Mouse (Mus musculus) neutrophil, adult 83 days (primary cell): Measurements from ENCODE around the gene Acaca. TPM values are rescaled to one million over a fixed set of nuclear protein-coding genes. Genes with fewer than 3 reads are reported as not detected.

Experiments used
- total RNA-seq, 2 experiments: library from RNA; stranded (reverse); gene quantifications; one replicate each; pipeline ENCODE4 v1.2.4; 2023

Gene Acaca
- total RNA-seq, result 10 to 100 TPM; 19.8 to 20.0 TPM

DNA sequence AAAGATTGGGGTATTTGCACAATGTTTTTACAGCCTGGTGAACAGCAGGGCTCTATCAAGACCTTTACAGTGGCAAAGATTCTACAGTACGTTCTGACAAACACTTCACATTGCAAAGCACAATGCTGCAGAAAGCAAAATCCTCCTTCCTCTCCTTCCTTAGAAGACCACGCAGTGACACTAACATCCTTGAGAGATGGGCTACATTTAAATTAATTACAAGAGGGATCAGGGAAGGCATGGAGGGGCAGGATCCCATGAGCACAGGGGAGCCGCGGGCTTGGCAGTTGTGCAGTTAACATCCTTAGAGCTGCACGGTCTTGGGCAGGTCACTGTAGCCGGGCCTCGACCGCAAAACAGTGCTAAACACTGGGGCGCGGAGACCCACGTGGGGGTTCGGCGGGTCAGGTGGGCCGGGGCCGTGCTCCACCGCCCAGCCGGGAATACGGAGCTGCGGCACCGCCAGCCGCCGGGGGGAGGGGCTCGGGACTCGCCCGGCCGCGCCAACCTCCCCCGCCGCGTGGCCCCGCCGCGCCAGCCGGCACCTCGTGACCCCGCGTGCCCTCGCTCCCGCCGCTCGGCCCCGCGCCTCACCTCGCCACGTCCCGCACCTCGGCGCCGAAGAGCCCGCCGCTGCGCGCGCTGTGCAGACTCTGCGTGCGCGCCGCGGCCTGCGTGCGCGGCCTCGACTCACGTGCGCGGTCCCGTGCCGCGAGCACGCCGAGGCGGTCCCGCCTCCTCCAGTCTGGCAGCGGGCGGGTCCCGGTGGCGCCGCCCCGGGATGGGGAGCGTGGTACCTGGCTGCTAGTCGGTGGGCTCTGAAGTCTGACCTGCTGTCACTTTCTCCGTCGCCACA, at the start of gene Acaca, which contains the start of gene Tada2a:
Gene Acaca, plus strand, starts transcription at position 730 of the 856 bp plus-strand sequence.
Gene Tada2a, minus strand, starts transcription at position 658 of the 856 bp plus-strand sequence.

DNA sequence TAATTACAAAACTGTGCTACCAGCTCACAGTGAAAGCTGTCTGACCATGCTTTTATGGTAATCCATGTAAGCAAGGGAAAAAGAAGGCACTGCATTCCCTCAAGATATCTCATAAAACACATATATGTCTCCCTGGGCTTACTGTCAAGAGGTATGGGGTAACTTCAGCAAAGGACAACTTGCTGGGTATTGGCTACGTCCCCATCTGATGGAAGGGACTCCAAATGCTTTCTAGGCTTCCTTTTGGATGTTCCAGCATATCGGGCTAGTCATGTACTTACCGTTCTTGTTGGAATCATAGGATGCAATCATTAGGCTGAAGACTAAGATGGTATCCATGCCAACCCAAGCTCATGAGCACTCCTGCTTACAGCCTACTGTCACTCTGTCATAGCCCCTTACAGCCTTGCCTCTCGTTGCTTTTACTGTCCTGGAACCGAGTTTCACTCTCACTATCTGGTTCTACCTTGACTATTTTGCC, 37.6 kb downstream of the Acaca start, which contains the start of gene Gm11437:
Gene Gm11437, minus strand, starts transcription at position 431 of the 481 bp plus-strand sequence.

Other genes with a start within 250 kb of the Acaca start
- 10 to 100 TPM; 21.1 to 21.3 TPM for gene Ddx52, start 187.6 kb upstream of the Acaca start, total RNA-seq
- 10 to 100 TPM; 42.9 to 43.7 TPM for gene Synrg, start 165.2 kb upstream of the Acaca start, total RNA-seq
- gene Dusp14, start 60.4 kb upstream of the Acaca start, total RNA-seq, result not detected
- 1 to 10 TPM; 5.4 to 5.5 TPM for gene Tada2a, start 72 bp upstream of the Acaca start, total RNA-seq
- gene Gm11437, start 37.8 kb downstream of the Acaca start, total RNA-seq, result not detected